Mouse (Mus musculus): ENCODE results near the gene Cbwd1. TPM values are rescaled to one million over a fixed set of nuclear protein-coding genes. Genes with fewer than 3 reads are reported as not detected.
"Not testable (repeated sequence)": the region's sequence is repeated elsewhere in the genome, so short reads cannot be mapped to it uniquely, and the experiment has no call there.

Gene Cbwd1
- polyA plus RNA-seq, 1 experiment from 2014 or later, result 12.4 TPM

- H3K9ac ChIP-seq (ENCODE audit: low read depth, low read length), result no peak overlapping the region
- H3K4me3 ChIP-seq (ENCODE audit: low read depth, low read length), result no peak overlapping the region
- no peaks in the 10 kb centered on the region for H3K9me3 ChIP-seq (replicated peaks; ENCODE audit: control insufficient read depth, low read length, poor library complexity, severe bottlenecking)
- H3K27me3 ChIP-seq (ENCODE audit: control insufficient read depth, insufficient read depth, low read depth, low read length), result peaks cover 2% of the 10 kb centered on the region; the same call in 1 of the 2 replicates
- no peaks in the 10 kb centered on the region for H3K36me3 ChIP-seq (ENCODE audit: control insufficient read depth, insufficient read depth, low read length)
- H3K4me1 ChIP-seq (ENCODE audit: control insufficient read depth, insufficient read depth, low read length), result no peaks in the 10 kb centered on the region
- no peak overlapping the region for H3K4me2 ChIP-seq (ENCODE audit: low read length)
- H3K27ac ChIP-seq (ENCODE audit: low read length), result no peak overlapping the region
- 10% methylated on average over 5 of the region's 5 CpGs for WGBS
- peak; percentile 36; the same call in 1 of the 2 replicates for ATAC-seq
Observed at GRCm38 (mm10) chr19:24885504-24885903, 75.9 kb downstream of the Cbwd1 start.

DNA sequence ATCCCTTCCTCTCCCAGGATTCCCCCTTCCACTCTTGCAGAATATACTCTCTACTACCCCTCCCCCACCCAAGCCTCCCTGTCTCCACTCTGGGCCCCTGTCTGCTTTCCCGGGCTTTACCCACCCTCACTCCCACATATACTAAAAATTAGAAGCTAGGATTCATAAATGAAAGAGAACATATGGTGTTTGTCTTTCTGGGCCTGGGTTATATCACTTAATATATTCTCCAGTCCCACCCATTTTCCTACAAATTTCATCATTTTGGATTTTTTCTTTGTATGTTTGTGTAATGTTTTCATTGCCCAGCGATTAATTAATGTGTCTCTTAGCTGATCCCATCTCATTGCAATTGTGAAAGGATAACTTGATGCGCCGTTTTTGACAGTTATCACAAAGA is 80.2 kb downstream of the Cbwd1 start:
- no peak overlapping the region for H3K27ac ChIP-seq (ENCODE audit: low read length)
- no peak overlapping the region for H3K4me2 ChIP-seq (ENCODE audit: low read length)
- no peaks in the 10 kb centered on the region for H3K36me3 ChIP-seq (ENCODE audit: control insufficient read depth, insufficient read depth, low read length)
- no peaks in the 10 kb centered on the region for H3K4me1 ChIP-seq (ENCODE audit: control insufficient read depth, insufficient read depth, low read length)
- H3K4me3 ChIP-seq (ENCODE audit: low read depth, low read length), result no peak overlapping the region
- WGBS, result 63% methylated on average over 4 of the region's 4 CpGs
- H3K9me3 ChIP-seq (replicated peaks; ENCODE audit: control insufficient read depth, low read length, poor library complexity, severe bottlenecking), result no peaks in the 10 kb centered on the region
- no peak overlapping the region for H3K9ac ChIP-seq (ENCODE audit: low read depth, low read length)
- peaks cover 2% of the 10 kb centered on the region; the same call in 1 of the 2 replicates for H3K27me3 ChIP-seq (ENCODE audit: control insufficient read depth, insufficient read depth, low read depth, low read length)
- no peak for ATAC-seq

GRCm38 (mm10) chr19:24875129-24875870 is 86.1 kb downstream of the Cbwd1 start, which contains the start of gene Gm10053:
Gene Gm10053 (plus strand): TSS chr19:24875686.
- not testable (repeated sequence) for H3K9me3 ChIP-seq (replicated peaks; ENCODE audit: control insufficient read depth, low read length, poor library complexity, severe bottlenecking); H3K36me3 ChIP-seq (ENCODE audit: control insufficient read depth, insufficient read depth, low read length); H3K27me3 ChIP-seq (ENCODE audit: control insufficient read depth, insufficient read depth, low read depth, low read length); ATAC-seq; H3K9ac ChIP-seq (ENCODE audit: low read depth, low read length); H3K4me2 ChIP-seq (ENCODE audit: low read length); H3K4me3 ChIP-seq (ENCODE audit: low read depth, low read length); H3K27ac ChIP-seq (ENCODE audit: low read length); H3K4me1 ChIP-seq (ENCODE audit: control insufficient read depth, insufficient read depth, low read length)
- 86% methylated on average over 23 of the region's 26 CpGs for WGBS

GRCm38 (mm10) chr19:24873873-24874272 is 87.5 kb downstream of the Cbwd1 start:
- 62% methylated on average over 2 of the region's 2 CpGs for WGBS
- ATAC-seq, result no peak
- no peaks in the 10 kb centered on the region for H3K36me3 ChIP-seq (ENCODE audit: control insufficient read depth, insufficient read depth, low read length)

DNA sequence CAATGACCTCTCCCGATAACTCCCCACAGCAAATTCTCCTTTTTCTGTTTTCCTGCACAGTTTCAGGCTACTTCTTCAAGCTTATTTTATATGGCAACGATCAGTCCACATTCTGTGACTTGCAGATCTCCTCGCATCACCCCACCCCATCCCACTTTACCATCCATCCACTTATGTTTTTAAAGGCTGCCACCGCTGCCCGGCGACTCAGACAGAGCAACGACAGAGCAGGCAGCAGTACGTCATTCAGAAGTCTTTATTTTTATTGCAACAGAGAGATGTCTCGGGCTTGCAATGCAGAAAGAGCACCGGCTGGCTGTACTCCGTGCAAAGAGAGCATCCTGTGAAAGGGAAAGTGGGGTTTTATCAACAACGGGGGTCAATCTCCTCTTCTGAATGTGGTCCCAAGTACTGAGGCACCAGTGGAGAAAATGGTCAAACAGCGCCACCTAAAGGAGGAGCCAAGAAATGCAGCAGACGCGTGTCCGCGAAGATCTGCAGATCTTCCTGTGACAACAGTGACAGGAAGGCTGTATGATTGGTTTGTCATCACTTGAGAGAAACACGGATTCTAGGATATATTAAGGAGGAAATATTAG is 90.3 kb downstream of the Cbwd1 start:
- Histone ChIP-seq H3K36me3 (ENCODE audit: control insufficient read depth, insufficient read depth, low read length) (no peaks in the 10 kb centered on the region), H3K9ac (ENCODE audit: low read depth, low read length) (peak overlapping the region; percentile 61), H3K4me3 (ENCODE audit: low read depth, low read length) (peak overlapping the region; percentile 38), H3K9me3 (replicated peaks; ENCODE audit: control insufficient read depth, low read length, poor library complexity, severe bottlenecking) (no peaks in the 10 kb centered on the region), H3K27ac (ENCODE audit: low read length) (no peak overlapping the region), H3K4me1 (ENCODE audit: control insufficient read depth, insufficient read depth, low read length) (no peaks in the 10 kb centered on the region), H3K4me2 (ENCODE audit: low read length) (peak overlapping the region; percentile 70), H3K27me3 (ENCODE audit: control insufficient read depth, insufficient read depth, low read depth, low read length) (0 out of 2 replicates have a peak, but pooled peaks cover 2% of the 10 kb centered on the region)
- 14% methylated on average over 18 of the region's 18 CpGs for whole genome bisulfite sequencing
- peak; percentile 88 for ATAC-seq

More at GRCm38 (mm10) chr19:24873873-24874272, 87.5 kb downstream of the Cbwd1 start:
- Histone ChIP-seq H3K4me3 (ENCODE audit: low read depth, low read length) (no peak overlapping the region), H3K9ac (ENCODE audit: low read depth, low read length) (no peak overlapping the region), H3K4me2 (ENCODE audit: low read length) (no peak overlapping the region), H3K27ac (ENCODE audit: low read length) (no peak overlapping the region), H3K27me3 (ENCODE audit: control insufficient read depth, insufficient read depth, low read depth, low read length) (0 out of 2 replicates have a peak, but pooled peaks cover 2% of the 10 kb centered on the region), H3K4me1 (ENCODE audit: control insufficient read depth, insufficient read depth, low read length) (no peaks in the 10 kb centered on the region), H3K9me3 (replicated peaks; ENCODE audit: control insufficient read depth, low read length, poor library complexity, severe bottlenecking) (no peaks in the 10 kb centered on the region)

Small RNAs within 50 kb of the gene (microRNA-seq; reads per million reads assigned to microRNA genes)
- gene Mir3084-1, result not detected

Other genes with a start within 250 kb of the Cbwd1 start
- 0.63 and 0.83 TPM in 2 replicates for gene Pgm5, start 99.8 kb downstream of the Cbwd1 start, polyA plus RNA-seq (2015; fragmentation: Nextera tagmentation; extraction: Ambion mirVana)
- gene Gm10053, start 85.9 kb downstream of the Cbwd1 start, polyA plus RNA-seq (2015; fragmentation: Nextera tagmentation; extraction: Ambion mirVana), result 243 and 260 TPM in 2 replicates
- 0.15 and 0.21 TPM in 2 replicates for gene Foxd4, start 60.4 kb downstream of the Cbwd1 start, polyA plus RNA-seq (2015; fragmentation: Nextera tagmentation; extraction: Ambion mirVana)
- gene Dock8, start 37.9 kb upstream of the Cbwd1 start, polyA plus RNA-seq (2015; fragmentation: Nextera tagmentation; extraction: Ambion mirVana), result 0.15 and 0.34 TPM in 2 replicates